Mouse (Mus musculus) embryonic facial prominence, embryonic 14.5 days (tissue): Measurements from ENCODE around the gene Suv39h2. TPM values are rescaled to one million over a fixed set of nuclear protein-coding genes. Genes with fewer than 3 reads are reported as not detected.
A peak's percentile ranks its signal among the peaks of the same experiment; 100 is the strongest.

ENCODE experiments used
- ATAC-seq: fragments of 200-750 bp; cut with Nextera tagmentation; 2 replicates; pipeline ENCODE4 v1.8.0; 2017; ENCODE audit warnings: low read depth, moderate number of reproducible peaks, moderate TSS enrichment
- DNase-seq: peaks from one replicate; pipeline ENCODE4 v3.0.0-alpha.2; 2015; ENCODE audit warnings: low spot score
- H3K27ac ChIP-seq: fragments of 300-500 bp; sonication (generic); replicated peaks from 2 replicates; pipeline ENCODE4 v1.5.1; 2014; ENCODE audit warnings: low read depth, mild to moderate bottlenecking, low read length, moderate library complexity
- H3K27me3 ChIP-seq: fragments of 300-500 bp; sonication (generic); replicated peaks from 2 replicates; pipeline ENCODE4 v1.6.1; 2014; ENCODE audit warnings: low read length; ENCODE audit not compliant: control insufficient read depth, insufficient read depth
- H3K36me3 ChIP-seq: fragments of 300-500 bp; sonication (generic); 2 replicates; pipeline ENCODE4 v1.6.1; 2014; ENCODE audit warnings: low read length, mixed read lengths; ENCODE audit not compliant: control insufficient read depth, insufficient read depth
- H3K4me1 ChIP-seq: fragments of 300-500 bp; sonication (generic); 2 replicates; pipeline ENCODE4 v1.6.1; 2014; ENCODE audit warnings: antibody characterized with exemption, low read length; ENCODE audit not compliant: control insufficient read depth, insufficient read depth
- H3K4me2 ChIP-seq: fragments of 300-500 bp; sonication (generic); 2 replicates; pipeline ENCODE4 v1.6.1; 2014; ENCODE audit warnings: low read depth, mild to moderate bottlenecking, low read length, moderate library complexity, mixed read lengths
- H3K4me3 ChIP-seq: fragments of 300-500 bp; sonication (generic); 2 replicates; pipeline ENCODE4 v1.5.1; 2014; ENCODE audit warnings: low read depth, mild to moderate bottlenecking, low read length
- H3K9ac ChIP-seq: fragments of 300-500 bp; sonication (generic); 2 replicates; pipeline ENCODE4 v1.6.1; 2014; ENCODE audit warnings: low read depth, mild to moderate bottlenecking, low read length, moderate library complexity, mixed read lengths
- H3K9me3 ChIP-seq: fragments of 300-500 bp; sonication (generic); 2 replicates; pipeline ENCODE4 v1.6.1; 2016; ENCODE audit warnings: low read length; ENCODE audit not compliant: control insufficient read depth
- WGBS: fragments of 180-500 bp; shearing (Covaris S2); extraction: QIAGEN DNeasy Blood & Tissue Kit; methylation state at CpG from one replicate; pipeline ENCODE4 v1.1.7; 2014; 5-methylcytosine and 5-hydroxymethylcytosine counted together
- polyA plus RNA-seq: library from polyadenylated mRNA; unstranded; fragments of >200 nt; fragmentation: Nextera tagmentation; extraction: Ambion mirVana; gene quantifications from 2 replicates; pipeline ENCODE4 v1.2.1, GENCODE M21; 2014

The Suv39h2 gene
- polyA plus RNA-seq: 14.4 and 14.7 TPM in 2 replicates

GRCm38 (mm10) chr2:3474861-3475283, at the start of gene Suv39h2:
TSS of gene Suv39h2 (minus strand) at chr2:3475031.
- peaks cover 14% of the 10 kb centered on the region for H3K4me1 ChIP-seq
- H3K27me3 ChIP-seq: no peaks in the 10 kb centered on the region
- WGBS: 0% methylated on average over 30 of the region's 42 CpGs
- H3K4me3 ChIP-seq: peak within 1 kb of the TSS; percentile 93
- peak within 1 kb of the TSS; percentile 88 for H3K4me2 ChIP-seq
- H3K9ac ChIP-seq: peak within 1 kb of the TSS; percentile 82
- peak; percentile 98 for DNase-seq
- peaks cover 6% of the 10 kb centered on the region; the same call in 1 of the 2 replicates for H3K36me3 ChIP-seq
- H3K9me3 ChIP-seq: no peaks in the 10 kb centered on the region
- peak within 1 kb of the TSS; percentile 93 for H3K27ac ChIP-seq
- ATAC-seq: peak; percentile 98

GRCm38 (mm10) chr2:3522558-3522957, 47.7 kb upstream of the Suv39h2 start:
- no peak for ATAC-seq
- no peak overlapping the region for H3K9ac ChIP-seq
- no peaks in the 10 kb centered on the region for H3K36me3 ChIP-seq
- no peaks in the 10 kb centered on the region for H3K9me3 ChIP-seq
- WGBS: 82% methylated on average over 4 of the region's 4 CpGs
- H3K4me2 ChIP-seq: no peak overlapping the region
- no peaks in the 10 kb centered on the region for H3K4me1 ChIP-seq
- H3K27ac ChIP-seq: no peak overlapping the region
- no peak overlapping the region for H3K4me3 ChIP-seq
- DNase-seq: no peak
- H3K27me3 ChIP-seq: no peaks in the 10 kb centered on the region

GRCm38 (mm10) chr2:3512552-3513454, 38.0 kb upstream of the Suv39h2 start, which contains the start of the genes Gm45902, Hspa14 and Cdnf:
TSS of gene Gm45902 (minus strand) at chr2:3512790.
TSS of gene Hspa14 (minus strand) at chr2:3512814.
TSS of gene Cdnf (plus strand) at chr2:3513030.
- Histone ChIP-seq H3K4me3 (peak within 1 kb of the TSS; percentile 88), H3K27me3 (no peaks in the 10 kb centered on the region), H3K4me1 (peaks cover 13% of the 10 kb centered on the region), H3K4me2 (peak within 1 kb of the TSS; percentile 73), H3K9me3 (no peaks in the 10 kb centered on the region), H3K36me3 (peaks cover 27% of the 10 kb centered on the region), H3K9ac (peak within 1 kb of the TSS; percentile 94), H3K27ac (peak within 1 kb of the TSS; percentile 90)
- DNase-seq: peak; percentile 100
- WGBS: 1% methylated on average over 33 of the region's 60 CpGs
- peak; percentile 100 for ATAC-seq

GRCm38 (mm10) chr2:3512076-3512475, 37.2 kb upstream of the Suv39h2 start:
- Histone ChIP-seq H3K9me3 (no peaks in the 10 kb centered on the region), H3K9ac (peak overlapping the region; percentile 94), H3K27ac (peak overlapping the region; percentile 90), H3K4me1 (peaks cover 13% of the 10 kb centered on the region), H3K4me3 (peak overlapping the region; percentile 88), H3K27me3 (no peaks in the 10 kb centered on the region), H3K4me2 (peak overlapping the region; percentile 73), H3K36me3 (peaks cover 34% of the 10 kb centered on the region)
- ATAC-seq (no peak), DNase-seq (peak; percentile 30)
- under 1% methylated on average over 15 of the region's 15 CpGs for WGBS

GRCm38 (mm10) chr2:3500886-3501285, 26.1 kb upstream of the Suv39h2 start:
- H3K27me3 ChIP-seq: no peaks in the 10 kb centered on the region
- peaks cover 64% of the 10 kb centered on the region for H3K36me3 ChIP-seq
- ATAC-seq: no peak
- H3K4me2 ChIP-seq: no peak overlapping the region
- WGBS: 96% methylated on average over 5 of the region's 5 CpGs
- H3K27ac ChIP-seq: no peak overlapping the region
- H3K9ac ChIP-seq: no peak overlapping the region
- H3K9me3 ChIP-seq: no peaks in the 10 kb centered on the region
- no peak for DNase-seq
- H3K4me3 ChIP-seq: no peak overlapping the region
- no peaks in the 10 kb centered on the region for H3K4me1 ChIP-seq

- DNase-seq (no peak), ATAC-seq (no peak)
- Histone ChIP-seq H3K27me3 (no peaks in the 10 kb centered on the region), H3K36me3 (peaks cover 67% of the 10 kb centered on the region), H3K4me2 (no peak overlapping the region), H3K27ac (no peak overlapping the region), H3K9ac (no peak overlapping the region), H3K4me3 (no peak overlapping the region), H3K9me3 (no peaks in the 10 kb centered on the region), H3K4me1 (no peaks in the 10 kb centered on the region)
- 89% methylated on average over 6 of the region's 6 CpGs for WGBS
These were observed 24.7 kb upstream of the Suv39h2 start for GRCm38 (mm10) chr2:3499543-3499942.

- Histone ChIP-seq H3K9me3 (no peaks in the 10 kb centered on the region), H3K27me3 (no peaks in the 10 kb centered on the region), H3K9ac (no peak overlapping the region), H3K4me3 (no peak overlapping the region), H3K36me3 (peaks cover 79% of the 10 kb centered on the region), H3K4me1 (no peaks in the 10 kb centered on the region), H3K27ac (no peak overlapping the region), H3K4me2 (no peak overlapping the region)
- ATAC-seq (no peak), DNase-seq (no peak)
- 91% methylated on average over 3 of the region's 3 CpGs for WGBS
These were observed 19.1 kb upstream of the Suv39h2 start for GRCm38 (mm10) chr2:3493833-3494409.

GRCm38 (mm10) chr2:3489816-3490215, 15.0 kb upstream of the Suv39h2 start:
- Histone ChIP-seq H3K4me2 (no peak overlapping the region), H3K9me3 (no peaks in the 10 kb centered on the region), H3K36me3 (peaks cover 48% of the 10 kb centered on the region), H3K27ac (no peak overlapping the region), H3K4me3 (no peak overlapping the region), H3K9ac (no peak overlapping the region), H3K4me1 (no peaks in the 10 kb centered on the region), H3K27me3 (no peaks in the 10 kb centered on the region)
- no peak for ATAC-seq
- 78% methylated on average over 3 of the region's 3 CpGs for WGBS
- no peak for DNase-seq
